Mouse (Mus musculus): Measurements from ENCODE around the gene Tagln2.

DNA sequence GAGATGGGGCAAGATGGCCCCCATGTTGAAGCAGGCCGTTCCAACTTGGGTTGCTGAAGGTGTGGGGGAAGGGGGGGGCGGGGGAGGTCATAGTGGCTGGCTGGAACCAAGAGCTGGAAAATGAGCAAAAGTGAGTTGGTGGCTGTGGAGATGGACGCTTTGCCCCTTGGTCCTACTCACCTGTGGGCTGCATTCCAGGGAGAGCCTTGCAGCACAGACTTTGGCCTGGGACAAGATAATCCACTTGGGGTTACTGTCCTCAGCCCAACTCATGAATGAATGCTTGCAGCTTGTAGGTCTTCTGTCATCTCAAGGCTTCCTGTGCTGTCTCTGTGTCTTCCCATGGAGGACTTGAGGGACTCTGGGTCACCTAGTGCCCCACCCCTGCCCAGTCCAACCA, 7.9 kb downstream of the Tagln2 start:
- no peak for TF ChIP-seq POLR2A (IDR thresholded peaks at IDR 0.05; ENCODE audit: low read depth, low read length)
- TF ChIP-seq CTCF (conservative IDR thresholded peaks at IDR 0.05; ENCODE audit: insufficient read depth, insufficient read length, low read depth, low read length), result no peak

All from kidney, adult 2 months (tissue).